Mouse (Mus musculus): Measurements from ENCODE around the gene Olfr1330. TPM values are rescaled to one million over a fixed set of nuclear protein-coding genes. Genes with fewer than 3 reads are reported as not detected.
"Not testable (repeated sequence)": the region's sequence is repeated elsewhere in the genome, so short reads cannot be mapped to it uniquely, and the experiment has no call there.

Olfr1330 gene
- not detected in 3 replicates for total RNA-seq (2017)

GRCm38 (mm10) chr4:118888297-118888696, at the start of gene Olfr1330:
Olfr1330 (plus strand) TSS chr4:118888597.
- no peak for ATAC-seq (replicated peaks; ENCODE audit: insufficient number of reproducible peaks, low FRiP score, low TSS enrichment, poor library complexity, severe bottlenecking)

GRCm38 (mm10) chr4:118861791-118862190, 26.6 kb upstream of the Olfr1330 start:
- no peak for ATAC-seq (replicated peaks; ENCODE audit: insufficient number of reproducible peaks, low FRiP score, low TSS enrichment, poor library complexity, severe bottlenecking)

- no peak for ATAC-seq (replicated peaks; ENCODE audit: insufficient number of reproducible peaks, low FRiP score, low TSS enrichment, poor library complexity, severe bottlenecking)
These were observed 25.7 kb upstream of the Olfr1330 start for GRCm38 (mm10) chr4:118862704-118863103.

- no peak for ATAC-seq (replicated peaks; ENCODE audit: insufficient number of reproducible peaks, low FRiP score, low TSS enrichment, poor library complexity, severe bottlenecking)
These were observed 24.0 kb upstream of the Olfr1330 start, which contains the start of gene Olfr1331 for GRCm38 (mm10) chr4:118864349-118864748. Olfr1331 (plus strand) TSS chr4:118864649.

- ATAC-seq (replicated peaks; ENCODE audit: insufficient number of reproducible peaks, low FRiP score, low TSS enrichment, poor library complexity, severe bottlenecking): no peak
These were observed 20.8 kb upstream of the Olfr1330 start for GRCm38 (mm10) chr4:118867566-118867965.

GRCm38 (mm10) chr4:118901981-118902380, 13.6 kb downstream of the Olfr1330 start:
- no peak for ATAC-seq (replicated peaks; ENCODE audit: insufficient number of reproducible peaks, low FRiP score, low TSS enrichment, poor library complexity, severe bottlenecking)

- not testable (repeated sequence) for ATAC-seq (replicated peaks; ENCODE audit: insufficient number of reproducible peaks, low FRiP score, low TSS enrichment, poor library complexity, severe bottlenecking)
These were observed 29.0 kb downstream of the Olfr1330 start, which contains the start of gene Olfr1329 for GRCm38 (mm10) chr4:118917365-118917764. Olfr1329 (minus strand) TSS chr4:118917465.

GRCm38 (mm10) chr4:118931326-118931725, 42.9 kb downstream of the Olfr1330 start:
- not testable (repeated sequence) for ATAC-seq (replicated peaks; ENCODE audit: insufficient number of reproducible peaks, low FRiP score, low TSS enrichment, poor library complexity, severe bottlenecking)

- ATAC-seq (replicated peaks; ENCODE audit: insufficient number of reproducible peaks, low FRiP score, low TSS enrichment, poor library complexity, severe bottlenecking): no peak
These were observed 50.1 kb downstream of the Olfr1330 start, which contains the start of gene Olfr1328 for GRCm38 (mm10) chr4:118938512-118938911. Olfr1328 (minus strand) TSS chr4:118938612.

Other genes with a start within 250 kb of the Olfr1330 start
- not detected in 3 replicates for gene Olfr62, start 229.6 kb upstream of the Olfr1330 start, total RNA-seq (2017)
- not detected in 3 replicates for gene Olfr1342, start 195.8 kb upstream of the Olfr1330 start, total RNA-seq (2017)
- gene Olfr1341, start 185.1 kb upstream of the Olfr1330 start, total RNA-seq (2017): 0.32 TPM in 1 of 3 replicates, not detected in the others
- not detected in 3 replicates for gene Olfr1340, start 168.5 kb upstream of the Olfr1330 start, total RNA-seq (2017)
- gene Olfr1339, start 156.4 kb upstream of the Olfr1330 start, total RNA-seq (2017): not detected in 3 replicates
- gene Olfr1338, start 129.9 kb upstream of the Olfr1330 start, total RNA-seq (2017): not detected in 3 replicates
- not detected in 3 replicates for gene Olfr1337, start 106.0 kb upstream of the Olfr1330 start, total RNA-seq (2017)
- gene Olfr1335, start 78.7 kb upstream of the Olfr1330 start, total RNA-seq (2017): not detected in 3 replicates
- not detected in 3 replicates for gene Olfr1333, start 52.3 kb upstream of the Olfr1330 start, total RNA-seq (2017)
- not detected in 3 replicates for gene Olfr1331, start 23.9 kb upstream of the Olfr1330 start, total RNA-seq (2017)
- not detected in 3 replicates for gene Olfr1329, start 28.9 kb downstream of the Olfr1330 start, total RNA-seq (2017)
- not detected in 3 replicates for gene Olfr1328, start 50.0 kb downstream of the Olfr1330 start, total RNA-seq (2017)
- not detected in 3 replicates for gene Lao1, start 73.0 kb downstream of the Olfr1330 start, total RNA-seq (2017)
- 25.2 to 35.8 TPM (median 30.1 TPM) in 3 replicates for gene Slc2a1, start 220.1 kb downstream of the Olfr1330 start, total RNA-seq (2017)

Data from monocyte, adult 5-6 weeks (primary cell).